Mouse (Mus musculus) olfactory bulb, adult 2 months (tissue): Measurements from ENCODE around the gene Dot1l. TPM values are rescaled to one million over a fixed set of nuclear protein-coding genes. Genes with fewer than 3 reads are reported as not detected.
"Not testable (repeated sequence)": the region's sequence is repeated elsewhere in the genome, so short reads cannot be mapped to it uniquely, and the experiment has no call there.

Experiments
- H3K27ac ChIP-seq: fragments of 200-500 bp; 2 replicates; pipeline ENCODE4 v1.5.1; 2012; ENCODE audit warnings: low read depth, low read length; ENCODE audit not compliant: insufficient read depth
- H3K4me1 ChIP-seq: fragments of 200-500 bp; 2 replicates; pipeline ENCODE4 v1.6.1; 2012; ENCODE audit warnings: low read length; ENCODE audit not compliant: control insufficient read depth, insufficient read depth
- H3K4me3 ChIP-seq: fragments of 200-500 bp; 2 replicates; pipeline ENCODE4 v1.5.1; 2012; ENCODE audit warnings: mild to moderate bottlenecking, low read depth, low read length, moderate library complexity; ENCODE audit not compliant: insufficient read depth
- CTCF ChIP-seq: fragments of 200-500 bp; IDR thresholded peaks from 2 replicates; pipeline ENCODE4 v1.5.1; 2012; ENCODE audit warnings: low read depth, mild to moderate bottlenecking, low read length, moderate library complexity; ENCODE audit not compliant: insufficient read depth
- POLR2A ChIP-seq: fragments of 200-500 bp; IDR thresholded peaks from 2 replicates; pipeline ENCODE4 v1.6.1; 2012; ENCODE audit warnings: mild to moderate bottlenecking, low read depth, low read length, moderate library complexity; ENCODE audit not compliant: insufficient read depth
- WGBS: fragments of 180-500 bp; shearing (Covaris S2); methylation state at CpG from one replicate; pipeline ENCODE4 v1.1.7; 2018; 5-methylcytosine and 5-hydroxymethylcytosine counted together
- polyA plus RNA-seq: library from polyadenylated mRNA; stranded (reverse); fragments of >200 nt; gene quantifications from 2 replicates; pipeline ENCODE4 v1.2.4, GENCODE M21; 2012; ENCODE audit warnings: low replicate concordance; ENCODE audit not compliant: missing spikeins, insufficient read depth, insufficient read length

Gene Dot1l
- polyA plus RNA-seq, 1 experiment: 235 TPM

DNA sequence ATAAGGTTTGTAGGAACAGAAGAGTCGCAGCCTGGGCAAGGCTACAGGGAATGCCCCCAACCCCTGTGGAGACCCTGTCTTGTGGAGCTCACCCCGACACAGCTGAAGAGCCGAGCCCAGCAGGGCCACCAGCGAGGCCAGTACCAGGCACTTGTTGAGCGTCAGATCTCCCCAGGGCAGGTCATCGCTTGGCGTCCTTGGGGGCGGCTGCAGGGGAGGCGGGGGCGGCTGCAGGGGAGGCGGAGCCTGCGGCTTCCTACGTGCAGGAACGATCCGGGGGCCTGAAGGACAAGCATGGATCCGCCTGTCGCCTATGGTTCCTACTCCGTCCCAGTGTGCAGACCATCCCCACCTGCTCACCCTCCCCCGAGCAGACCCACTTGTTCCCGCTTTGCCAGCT, 55.1 kb downstream of the Dot1l start:
- Histone ChIP-seq H3K4me1 (peaks cover 45% of the 10 kb centered on the region), H3K4me3 (no peak overlapping the region), H3K27ac (no peak overlapping the region)
- WGBS: 10% methylated on average over 20 of the region's 20 CpGs
- no peak for TF ChIP-seq CTCF
- no peak for TF ChIP-seq POLR2A

GRCm38 (mm10) chr10:80812391-80813041, 57.5 kb downstream of the Dot1l start:
- 71% methylated on average over 5 of the region's 5 CpGs for WGBS
- Histone ChIP-seq H3K4me1 (peaks cover 27% of the 10 kb centered on the region), H3K4me3 (no peak overlapping the region), H3K27ac (no peak overlapping the region)
- TF ChIP-seq POLR2A (no peak), CTCF (no peak)

GRCm38 (mm10) chr10:80813366-80813765, 58.4 kb downstream of the Dot1l start, which contains the start of gene Jsrp1:
TSS of gene Jsrp1 (minus strand) at chr10:80813498.
- no peak within 1 kb of the TSS for H3K27ac ChIP-seq
- no peak within 1 kb of the TSS for H3K4me3 ChIP-seq
- no peak for TF ChIP-seq POLR2A
- TF ChIP-seq CTCF: no peak
- 77% methylated on average over 4 of the region's 4 CpGs for WGBS
- H3K4me1 ChIP-seq: peaks cover 19% of the 10 kb centered on the region

GRCm38 (mm10) chr10:80814800-80815199, 59.8 kb downstream of the Dot1l start:
- WGBS: 53% methylated on average over 7 of the region's 7 CpGs
- no peak overlapping the region for H3K4me3 ChIP-seq
- TF ChIP-seq POLR2A (no peak), CTCF (no peak)
- H3K27ac ChIP-seq: no peak overlapping the region
- H3K4me1 ChIP-seq: peaks cover 9% of the 10 kb centered on the region

- H3K27ac ChIP-seq, H3K4me1 ChIP-seq, H3K4me3 ChIP-seq: not testable (repeated sequence)
- whole genome bisulfite sequencing: 73% methylated on average over 3 of the region's 3 CpGs
Measured at GRCm38 (mm10) chr10:80816303-80816702, 61.3 kb downstream of the Dot1l start.

GRCm38 (mm10) chr10:80817164-80817563, 62.2 kb downstream of the Dot1l start:
- H3K4me1 ChIP-seq: no peaks in the 10 kb centered on the region
- TF ChIP-seq POLR2A: no peak
- TF ChIP-seq CTCF: no peak
- H3K4me3 ChIP-seq: no peak overlapping the region
- 88% methylated on average over 2 of the region's 2 CpGs for WGBS
- no peak overlapping the region for H3K27ac ChIP-seq

GRCm38 (mm10) chr10:80817955-80818354, 62.9 kb downstream of the Dot1l start:
- not testable (repeated sequence) for H3K4me1 ChIP-seq, H3K4me3 ChIP-seq
- WGBS: 83% methylated on average over 7 of the region's 7 CpGs

DNA sequence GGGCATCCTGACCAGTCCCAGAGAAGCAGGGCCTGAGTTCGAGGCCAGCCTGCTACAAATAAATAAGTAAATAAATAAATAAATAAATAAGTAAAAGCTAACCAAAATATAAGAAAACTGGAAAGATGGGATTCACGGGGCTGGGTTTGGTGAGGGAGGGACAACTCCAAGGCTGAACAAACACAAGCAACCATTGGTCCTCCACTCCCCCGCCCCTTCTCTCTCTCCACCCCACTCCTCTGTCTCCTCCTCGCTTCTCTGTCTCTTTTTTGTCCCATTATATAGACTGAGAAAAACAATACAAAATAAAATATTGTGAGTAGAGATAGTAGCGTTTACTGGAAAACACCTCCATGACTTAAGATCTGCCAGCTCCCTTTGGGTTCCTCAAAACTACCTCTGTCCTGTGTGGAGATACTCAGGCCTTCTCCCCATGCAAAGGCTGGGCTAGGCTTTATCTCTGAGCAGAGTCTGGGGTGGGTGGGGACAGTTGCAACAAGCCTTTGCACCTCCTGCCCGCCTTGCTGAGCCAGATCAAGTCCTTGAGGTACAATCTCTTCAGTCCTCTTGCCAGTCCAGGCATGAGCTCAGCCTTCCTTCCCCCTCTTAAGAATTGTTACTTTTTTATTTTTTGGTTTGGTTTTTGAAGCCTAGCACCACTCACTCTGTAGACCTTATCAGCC, 63.7 kb downstream of the Dot1l start:
- no peak for TF ChIP-seq CTCF
- no peak for TF ChIP-seq POLR2A
- no peak overlapping the region for H3K4me3 ChIP-seq
- no peaks in the 10 kb centered on the region for H3K4me1 ChIP-seq
- WGBS: 63% methylated on average over 6 of the region's 6 CpGs
- H3K27ac ChIP-seq: no peak overlapping the region

More at GRCm38 (mm10) chr10:80817955-80818354, 62.9 kb downstream of the Dot1l start:
- H3K27ac ChIP-seq: not testable (repeated sequence)

DNA sequence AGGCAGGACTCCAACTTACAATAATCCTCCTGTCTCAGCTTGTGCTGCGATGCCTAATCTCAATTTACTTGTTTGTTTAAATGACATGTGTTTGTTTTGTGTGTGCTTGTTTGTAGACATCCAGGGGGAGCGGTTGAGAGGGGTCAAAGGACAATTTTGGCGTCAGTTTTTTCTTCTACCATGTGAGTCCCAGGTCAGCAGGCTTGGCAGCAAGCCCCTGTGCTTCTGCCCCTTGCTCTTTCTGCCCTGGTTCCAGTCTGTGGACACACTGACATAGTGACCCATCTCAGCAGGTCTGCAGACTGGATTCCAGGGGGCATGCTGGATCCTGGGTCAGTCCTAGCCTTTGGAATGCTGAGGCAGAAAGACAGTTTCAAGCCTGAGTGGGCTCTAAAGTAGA, 64.4 kb downstream of the Dot1l start:
- no peaks in the 10 kb centered on the region for H3K4me1 ChIP-seq
- H3K27ac ChIP-seq: no peak overlapping the region
- H3K4me3 ChIP-seq: no peak overlapping the region
- no peak for TF ChIP-seq POLR2A
- TF ChIP-seq CTCF: no peak
- WGBS: 61% methylated on average over 3 of the region's 3 CpGs
